Mouse (Mus musculus): ENCODE results near the gene Cdiptos.

DNA sequence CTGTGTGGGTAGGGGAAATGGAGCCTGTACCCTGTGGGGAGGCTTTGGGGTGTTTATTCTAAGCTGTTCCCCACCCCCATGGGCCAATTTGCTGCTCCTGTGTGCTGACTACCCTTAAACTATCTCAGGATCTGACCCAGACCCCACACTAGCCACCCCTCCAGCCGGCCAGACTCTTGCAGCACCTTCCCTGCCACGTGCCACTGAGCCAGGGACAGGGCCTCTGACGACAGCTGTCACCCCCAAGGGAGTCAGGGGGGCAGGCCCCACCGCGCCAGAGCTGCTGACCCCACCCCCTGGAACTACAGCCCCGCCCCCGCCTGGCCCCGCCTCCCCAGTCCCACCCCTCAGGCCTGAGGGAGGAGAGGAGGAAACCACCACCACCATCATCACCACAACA, 23.3 kb downstream of the Cdiptos start:
- no peak for TF ChIP-seq CTCF (IDR thresholded peaks at IDR 0.05; ENCODE audit: low read depth, low read length)
- TF ChIP-seq POLR2A (IDR thresholded peaks at IDR 0.05; ENCODE audit: insufficient read depth, low read length), result no peak
